Mouse (Mus musculus) kidney, postnatal 0 days (tissue): ENCODE results near the gene Slitrk3. TPM values are rescaled to one million over a fixed set of nuclear protein-coding genes. Genes with fewer than 3 reads are reported as not detected.
A peak's percentile ranks its signal among the peaks of the same experiment; 100 is the strongest.
"Not testable (repeated sequence)": the region's sequence is repeated elsewhere in the genome, so short reads cannot be mapped to it uniquely, and the experiment has no call there.

Experiments used
- ATAC-seq: fragments of 200-750 bp; cut with Nextera tagmentation; replicated peaks from 2 replicates; pipeline ENCODE4 v1.8.0; 2017; ENCODE audit warnings: low read depth, moderate number of reproducible peaks, moderate TSS enrichment, moderate library complexity; ENCODE audit not compliant: low FRiP score
- DNase-seq: peaks from one replicate; pipeline ENCODE4 v3.0.0-alpha.2; 2016; ENCODE audit warnings: low spot score
- H3K27ac ChIP-seq: fragments of 300-500 bp; sonication (generic); 2 replicates; pipeline ENCODE4 v1.5.1; 2014; ENCODE audit warnings: mild to moderate bottlenecking
- H3K27me3 ChIP-seq: fragments of 300-500 bp; sonication (generic); 2 replicates; pipeline ENCODE4 v1.6.1; 2014; ENCODE audit warnings: low read length, mixed read lengths; ENCODE audit not compliant: insufficient read depth
- H3K36me3 ChIP-seq: fragments of 300-500 bp; sonication (generic); 2 replicates; pipeline ENCODE4 v1.6.1; 2014; ENCODE audit warnings: low read length, mixed read lengths; ENCODE audit not compliant: insufficient read depth
- H3K4me1 ChIP-seq: fragments of 300-500 bp; sonication (generic); replicated peaks from 2 replicates; pipeline ENCODE4 v1.6.1; 2014; ENCODE audit warnings: antibody characterized with exemption, low read length, mixed read lengths; ENCODE audit not compliant: insufficient read depth
- H3K4me2 ChIP-seq: fragments of 300-500 bp; sonication (generic); 2 replicates; pipeline ENCODE4 v1.6.1; 2014; ENCODE audit warnings: mild to moderate bottlenecking, low read length, moderate library complexity, mixed read lengths
- H3K4me3 ChIP-seq: fragments of 300-500 bp; sonication (generic); replicated peaks from 2 replicates; pipeline ENCODE4 v1.5.1; 2014; ENCODE audit warnings: low read depth, low read length
- H3K9ac ChIP-seq: fragments of 300-500 bp; sonication (generic); 2 replicates; pipeline ENCODE4 v1.6.1; 2014; ENCODE audit warnings: low read depth, low read length
- H3K9me3 ChIP-seq: fragments of 300-500 bp; sonication (generic); replicated peaks from 2 replicates; pipeline ENCODE4 v1.6.1; 2016; ENCODE audit warnings: low read length, inconsistent platforms, mixed read lengths
- CTCF ChIP-seq: IDR thresholded peaks from 2 replicates; pipeline ENCODE4 v1.5.1; 2016; ENCODE audit warnings: antibody characterized with exemption, low read depth, mild to moderate bottlenecking, moderate library complexity
- WGBS: fragments of 180-500 bp; shearing (Covaris S2); extraction: QIAGEN DNeasy Blood & Tissue Kit; methylation state at CpG from one replicate; pipeline ENCODE4 v1.1.7; 2014; 5-methylcytosine and 5-hydroxymethylcytosine counted together
- polyA plus RNA-seq: library from polyadenylated mRNA; unstranded; fragments of >200 nt; fragmentation: Nextera tagmentation; extraction: Ambion mirVana; gene quantifications from 2 replicates; pipeline ENCODE4 v1.2.1, GENCODE M21; 2015

The Slitrk3 gene
- 0.03 TPM in 1 of 2 replicates, not detected in the other for polyA plus RNA-seq

DNA sequence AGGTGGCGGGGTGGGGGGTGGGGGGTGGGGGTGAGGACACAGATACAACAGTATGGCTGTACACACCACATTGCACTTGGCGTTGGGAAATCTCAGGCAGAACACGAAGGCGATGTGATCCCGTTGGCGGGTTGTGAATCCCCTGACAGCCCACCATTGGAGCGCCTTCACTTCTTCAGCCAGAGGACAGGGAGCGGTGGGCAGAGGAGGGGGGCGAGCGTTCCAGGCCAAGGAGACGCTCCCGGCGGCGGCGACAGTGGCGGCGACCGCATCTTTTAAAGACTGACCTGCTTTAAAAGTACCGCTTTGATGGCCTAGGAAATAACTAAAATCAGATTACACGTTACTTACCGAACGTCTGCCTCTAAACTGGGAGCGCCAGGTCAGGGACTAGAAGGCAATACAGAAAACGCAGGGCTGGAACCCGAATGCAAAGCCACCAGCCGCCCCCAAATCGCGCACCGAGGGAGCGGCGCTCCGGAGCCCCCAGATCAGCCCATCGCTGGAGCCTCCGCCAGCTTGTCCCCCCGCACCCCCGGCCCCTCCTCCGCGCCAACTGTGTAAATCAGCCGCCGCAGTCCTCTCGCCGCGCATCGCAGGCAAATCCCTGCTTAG lies at the start of gene Slitrk3:
Gene Slitrk3, minus strand, starts transcription at position 607 of the 615 bp plus-strand sequence.
- DNase-seq (peak; percentile 15), ATAC-seq (peak; percentile 36; the same call in 1 of the 2 replicates)
- no peak within 1 kb of the TSS for H3K9ac ChIP-seq
- H3K4me2 ChIP-seq, result peak within 1 kb of the TSS; percentile 83
- H3K27me3 ChIP-seq, result peaks cover 24% of the 10 kb centered on the region
- no peaks in the 10 kb centered on the region for H3K9me3 ChIP-seq
- no peaks in the 10 kb centered on the region for H3K36me3 ChIP-seq
- peak within 1 kb of the TSS; percentile 44 for H3K4me3 ChIP-seq
- no peak for TF ChIP-seq CTCF
- under 1% methylated on average over 44 of the region's 44 CpGs for WGBS
- H3K27ac ChIP-seq, result no peak within 1 kb of the TSS
- H3K4me1 ChIP-seq, result no peaks in the 10 kb centered on the region

DNA sequence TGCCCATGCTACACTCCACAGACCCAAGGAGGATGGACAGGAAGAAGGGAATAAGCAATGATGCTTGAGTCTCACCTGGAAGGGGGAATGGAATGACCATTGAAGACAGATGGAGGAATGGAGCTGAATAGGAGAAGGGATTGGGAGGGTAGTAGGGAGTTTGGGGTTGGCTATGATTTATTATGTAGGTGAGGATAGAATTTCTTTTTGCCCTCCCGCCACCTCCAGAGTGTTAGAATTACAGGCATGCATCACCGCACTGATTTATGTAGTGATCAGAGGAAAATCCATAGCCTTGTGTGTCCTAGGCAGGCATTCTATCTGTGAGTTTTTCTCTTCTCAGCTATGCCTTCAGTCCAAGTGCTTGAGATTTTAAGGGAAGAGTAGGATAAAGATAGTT lies 36.8 kb upstream of the Slitrk3 start:
- H3K4me1 ChIP-seq, H3K4me2 ChIP-seq, H3K9me3 ChIP-seq, H3K27ac ChIP-seq, ATAC-seq, H3K4me3 ChIP-seq, H3K9ac ChIP-seq, H3K36me3 ChIP-seq, H3K27me3 ChIP-seq: not testable (repeated sequence)
- 51% methylated on average over 2 of the region's 2 CpGs for WGBS
- peak; percentile 2 for DNase-seq

DNA sequence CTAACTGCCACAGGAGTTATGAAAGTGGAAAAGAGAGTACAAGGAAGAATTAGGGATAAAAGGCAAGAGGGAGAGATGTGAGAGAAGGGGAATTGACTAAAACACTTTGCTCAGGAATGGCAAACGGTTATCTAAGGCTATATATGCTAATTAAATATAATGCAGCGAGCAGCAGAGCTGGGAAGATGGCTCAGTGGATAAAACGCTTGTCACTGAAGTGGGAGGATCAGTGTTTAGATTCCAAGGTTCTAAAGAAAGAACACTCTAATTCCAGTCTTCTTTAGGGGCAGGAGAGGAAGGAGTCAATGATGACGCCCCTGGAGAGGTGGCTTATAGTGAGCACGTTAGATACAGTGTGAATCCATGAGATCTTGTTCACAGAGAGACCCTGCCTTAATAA lies 27.0 kb upstream of the Slitrk3 start:
- no peak overlapping the region for H3K4me3 ChIP-seq
- no peak overlapping the region for H3K4me2 ChIP-seq
- no peaks in the 10 kb centered on the region for H3K4me1 ChIP-seq
- no peak overlapping the region for H3K9ac ChIP-seq
- H3K27ac ChIP-seq, result no peak overlapping the region
- H3K9me3 ChIP-seq, result no peaks in the 10 kb centered on the region
- WGBS, result 69% methylated on average over 5 of the region's 5 CpGs
- H3K36me3 ChIP-seq, result no peaks in the 10 kb centered on the region
- no peak for TF ChIP-seq CTCF
- DNase-seq (no peak), ATAC-seq (no peak)
- H3K27me3 ChIP-seq, result no peaks in the 10 kb centered on the region

DNA sequence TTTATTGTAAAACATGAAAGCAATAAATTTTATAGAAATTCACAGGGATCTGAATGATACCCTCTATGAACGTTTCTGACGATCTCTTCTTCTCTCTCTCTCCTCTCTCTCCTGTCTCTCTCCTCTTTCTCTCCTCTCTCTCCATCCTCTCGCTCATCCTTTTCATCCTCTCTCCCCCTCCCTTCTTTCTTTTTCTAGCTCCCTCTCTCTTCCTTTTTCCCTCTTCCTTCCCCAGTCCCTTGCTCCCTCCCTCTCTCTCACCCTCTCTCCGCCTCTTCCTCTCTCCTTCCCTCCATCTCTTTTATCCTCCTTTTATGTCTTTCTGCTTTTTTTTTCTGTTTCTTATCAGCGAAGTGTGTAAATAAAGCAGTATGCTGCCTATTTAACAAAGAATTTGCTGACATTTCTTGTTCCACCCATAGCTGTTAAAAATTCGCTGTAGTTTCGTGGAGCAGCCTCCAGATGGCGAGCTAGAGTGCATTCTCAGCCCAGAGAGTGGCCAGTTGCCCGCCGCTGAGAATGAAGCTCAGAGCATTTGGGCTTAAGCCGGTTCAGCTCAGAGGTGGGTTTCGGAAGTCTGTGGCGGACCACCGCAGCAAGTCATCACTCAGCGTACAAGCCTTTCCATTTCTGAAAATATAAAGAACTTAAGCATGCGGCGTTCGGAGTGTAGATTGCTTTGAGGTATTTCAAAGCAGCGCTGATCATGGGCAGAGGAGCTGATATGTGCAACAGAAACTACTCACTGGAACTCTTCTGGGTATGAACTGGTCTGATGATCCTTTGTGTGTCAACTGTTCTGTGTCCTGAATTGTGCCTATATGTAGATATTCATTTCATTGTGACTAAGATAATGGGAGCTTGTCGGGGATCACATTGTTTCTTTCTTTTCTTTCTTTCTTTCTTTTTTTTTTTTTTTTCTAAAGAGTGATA lies 8.5 kb upstream of the Slitrk3 start:
- TF ChIP-seq CTCF, result peak; percentile 78
- Histone ChIP-seq H3K4me1 (no peaks in the 10 kb centered on the region), H3K27ac (no peak overlapping the region), H3K36me3 (no peaks in the 10 kb centered on the region), H3K27me3 (no peaks in the 10 kb centered on the region), H3K4me2 (peak overlapping the region; percentile 47), H3K9ac (no peak overlapping the region), H3K9me3 (no peaks in the 10 kb centered on the region), H3K4me3 (0 out of 2 replicates have a peak overlapping the region, but pooled peaks have one; percentile 9)
- 15% methylated on average over 20 of the region's 20 CpGs for WGBS
- DNase-seq (peak; percentile 78), ATAC-seq (0 out of 2 replicates have a peak, but pooled peaks have one; percentile 57)

DNA sequence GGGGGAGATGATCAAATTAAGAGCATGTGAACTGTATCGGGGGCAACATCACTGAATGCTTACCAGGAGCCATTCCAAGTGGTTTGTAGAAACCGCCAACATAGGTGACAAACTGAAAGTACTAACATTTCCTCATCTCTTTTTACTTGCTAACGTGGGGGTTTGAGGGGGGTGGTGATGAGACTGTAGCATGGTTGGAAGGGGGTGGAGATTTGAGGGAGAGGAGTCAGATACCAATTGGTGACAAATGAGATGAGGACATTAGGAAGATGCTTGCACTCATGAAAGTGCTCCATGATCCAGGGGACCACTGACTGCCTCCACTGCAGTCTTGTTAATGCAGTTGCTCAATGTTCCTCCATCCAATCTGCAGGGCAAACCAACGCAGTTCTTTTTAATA lies 587 bp upstream of the Slitrk3 start:
- DNase-seq (no peak), ATAC-seq (no peak)
- Histone ChIP-seq H3K27me3 (peaks cover 24% of the 10 kb centered on the region), H3K4me1 (no peaks in the 10 kb centered on the region), H3K9me3 (no peaks in the 10 kb centered on the region), H3K4me2 (peak overlapping the region; percentile 10; the same call in 1 of the 2 replicates), H3K27ac (no peak overlapping the region), H3K4me3 (no peak overlapping the region; the same call in 1 of the 2 replicates), H3K36me3 (no peaks in the 10 kb centered on the region), H3K9ac (no peak overlapping the region)
- TF ChIP-seq CTCF, result no peak
- WGBS, result 17% methylated on average over 4 of the region's 4 CpGs

DNA sequence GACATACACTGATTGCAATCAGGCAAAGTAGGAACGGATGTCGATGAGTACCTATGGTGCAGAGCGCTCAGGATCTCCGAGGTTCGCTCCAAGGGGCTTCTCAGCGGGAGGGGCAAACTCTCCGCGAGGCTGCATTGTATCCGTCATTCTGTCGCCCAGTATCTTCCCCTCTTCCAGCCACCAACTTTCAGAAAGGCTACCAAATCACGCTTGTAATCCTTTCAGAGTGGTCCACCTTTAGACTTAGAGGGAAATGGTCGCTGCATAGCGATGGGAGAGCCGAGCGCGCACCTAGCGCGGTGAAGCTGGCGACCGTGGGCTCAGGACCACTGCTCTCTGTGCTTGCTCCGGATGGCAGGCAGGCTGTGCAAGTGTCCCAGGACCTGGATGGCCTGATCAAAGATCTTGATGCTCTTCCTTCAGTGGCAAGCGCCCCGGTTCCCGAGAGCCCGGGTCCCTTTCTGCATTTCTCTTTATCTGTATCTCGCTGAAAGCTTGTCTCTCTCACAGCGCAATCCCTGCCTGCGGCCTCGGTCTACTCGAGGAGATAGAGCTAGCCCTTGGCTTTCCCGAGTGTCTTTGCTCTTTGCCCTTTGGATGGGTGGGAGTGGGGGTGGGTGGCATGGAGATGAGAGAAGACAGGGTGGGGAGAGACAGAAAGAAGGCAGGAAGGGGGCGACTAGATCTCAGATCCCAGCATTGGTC lies 959 bp downstream of the Slitrk3 start:
- H3K36me3 ChIP-seq, result no peaks in the 10 kb centered on the region
- H3K4me3 ChIP-seq, result peak overlapping the region; percentile 44
- DNase-seq (no peak), ATAC-seq (peak; percentile 29; the same call in 1 of the 2 replicates)
- H3K4me2 ChIP-seq, result peak overlapping the region; percentile 83
- no peak overlapping the region for H3K27ac ChIP-seq
- H3K27me3 ChIP-seq, result peaks cover 24% of the 10 kb centered on the region
- TF ChIP-seq CTCF, result no peak
- 1% methylated on average over 32 of the region's 32 CpGs for WGBS
- H3K4me1 ChIP-seq, result no peaks in the 10 kb centered on the region
- no peaks in the 10 kb centered on the region for H3K9me3 ChIP-seq
- H3K9ac ChIP-seq, result no peak overlapping the region
